Mouse (Mus musculus) forebrain, embryonic 14.5 days (tissue): ENCODE data around the gene Snai1. TPM values are rescaled to one million over a fixed set of nuclear protein-coding genes. Genes with fewer than 3 reads are reported as not detected.

ENCODE experiments used
- ATAC-seq: fragments of 200-750 bp; cut with Nextera tagmentation; 2 replicates; pipeline ENCODE4 v1.8.0; 2017; ENCODE audit warnings: mild to moderate bottlenecking, moderate library complexity
- DNase-seq: peaks from one replicate; pipeline ENCODE4 v3.0.0-alpha.2; 2015; ENCODE audit warnings: low spot score
- H3K27ac ChIP-seq: fragments of 300-500 bp; sonication (generic); 2 replicates; pipeline ENCODE4 v1.5.1; 2014; ENCODE audit warnings: low read depth, mild to moderate bottlenecking, control low read depth, low read length, moderate library complexity
- H3K27me3 ChIP-seq: fragments of 300-500 bp; sonication (generic); replicated peaks from 2 replicates; pipeline ENCODE4 v1.6.1; 2014; ENCODE audit warnings: low read length, control low read depth, mixed read lengths; ENCODE audit not compliant: control insufficient read depth, insufficient read depth
- H3K36me3 ChIP-seq: fragments of 300-500 bp; sonication (generic); 2 replicates; pipeline ENCODE4 v1.6.1; 2014; ENCODE audit warnings: low read length, control low read depth; ENCODE audit not compliant: control insufficient read depth, insufficient read depth
- H3K4me1 ChIP-seq: fragments of 300-500 bp; sonication (generic); 2 replicates; pipeline ENCODE4 v1.6.1; 2014; ENCODE audit warnings: antibody characterized with exemption, low read length, control low read depth; ENCODE audit not compliant: control insufficient read depth, insufficient read depth
- H3K4me2 ChIP-seq: fragments of 300-500 bp; sonication (generic); 2 replicates; pipeline ENCODE4 v1.6.1; 2014; ENCODE audit warnings: mild to moderate bottlenecking, control low read depth, low read length
- H3K4me3 ChIP-seq: fragments of 300-500 bp; sonication (generic); 2 replicates; pipeline ENCODE4 v1.5.1; 2014; ENCODE audit warnings: low read depth, low read length, control low read depth
- H3K9ac ChIP-seq: fragments of 300-500 bp; sonication (generic); 2 replicates; pipeline ENCODE4 v1.6.1; 2014; ENCODE audit warnings: mild to moderate bottlenecking, low read length, control low read depth, moderate library complexity
- H3K9me3 ChIP-seq: fragments of 300-500 bp; sonication (generic); replicated peaks from 2 replicates; pipeline ENCODE4 v1.6.1; 2016; ENCODE audit warnings: low read length, control low read depth, mixed read lengths; ENCODE audit not compliant: control insufficient read depth
- WGBS: fragments of 180-500 bp; shearing (Covaris S2); extraction: QIAGEN DNeasy Blood & Tissue Kit; methylation state at CpG from one replicate; pipeline ENCODE4 v1.1.7; 2014; 5-methylcytosine and 5-hydroxymethylcytosine counted together
- polyA plus RNA-seq: library from polyadenylated mRNA; unstranded; fragments of >200 nt; fragmentation: Nextera tagmentation; extraction: Ambion mirVana; gene quantifications from 2 replicates; pipeline ENCODE4 v1.2.1, GENCODE M21; 2014

The Snai1 gene
- polyA plus RNA-seq, 1 experiment from 2014 or later, result 3.0 TPM

- no peak for DNase-seq
- Histone ChIP-seq H3K9me3 (no peaks in the 10 kb centered on the region), H3K4me3 (no peak overlapping the region), H3K27me3 (no peaks in the 10 kb centered on the region), H3K36me3 (no peaks in the 10 kb centered on the region), H3K9ac (no peak overlapping the region), H3K27ac (no peak overlapping the region), H3K4me1 (no peaks in the 10 kb centered on the region), H3K4me2 (no peak overlapping the region)
- WGBS, result 30% methylated on average over 19 of the region's 19 CpGs
- no peak for ATAC-seq
These were observed 27.7 kb downstream of the Snai1 start for GRCm38 (mm10) chr2:167565682-167566081.

GRCm38 (mm10) chr2:167568112-167568511, 30.1 kb downstream of the Snai1 start:
- H3K4me3 ChIP-seq, result no peak overlapping the region
- WGBS, result 81% methylated on average over 9 of the region's 9 CpGs

DNA sequence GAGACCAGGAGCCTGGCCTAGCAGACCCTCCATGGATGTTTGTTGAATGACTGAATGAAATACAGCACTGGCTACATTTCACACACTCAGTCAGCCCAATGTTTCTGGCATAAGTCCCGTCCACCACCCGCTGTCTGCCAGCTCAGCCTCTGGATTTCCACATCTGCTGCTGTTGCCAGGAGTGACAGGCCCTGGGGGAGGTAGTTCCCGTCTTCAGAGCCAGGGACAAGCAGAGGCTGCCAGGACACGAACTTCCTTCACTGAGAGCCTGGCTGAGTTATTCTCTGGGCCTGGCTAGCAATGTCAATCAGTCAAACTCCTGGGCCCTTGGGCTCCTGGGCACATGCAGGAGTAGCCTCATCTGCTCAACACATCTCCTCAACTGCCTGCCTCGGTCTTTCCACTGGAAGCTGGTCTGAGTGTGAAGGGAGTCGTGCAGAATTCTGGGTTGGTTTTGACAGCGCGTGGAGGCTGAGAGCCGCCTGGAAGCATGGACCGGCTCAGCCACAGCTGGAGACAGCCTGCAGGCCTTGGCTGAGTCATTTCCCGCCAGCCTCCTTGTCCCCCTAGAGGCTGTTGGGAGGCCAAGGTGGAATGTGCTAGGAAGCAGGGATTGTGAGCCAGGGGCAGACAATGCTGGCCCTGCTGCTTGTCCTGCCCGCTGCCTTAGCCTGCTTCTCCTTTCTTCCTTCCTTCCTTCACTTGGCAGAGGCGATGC, 32.1 kb downstream of the Snai1 start:
- H3K27me3 ChIP-seq, result no peaks in the 10 kb centered on the region
- no peaks in the 10 kb centered on the region for H3K9me3 ChIP-seq
- H3K9ac ChIP-seq, result no peak overlapping the region
- no peaks in the 10 kb centered on the region for H3K4me1 ChIP-seq
- no peak overlapping the region for H3K4me3 ChIP-seq
- H3K27ac ChIP-seq, result no peak overlapping the region
- ATAC-seq (no peak), DNase-seq (no peak)
- H3K36me3 ChIP-seq, result no peaks in the 10 kb centered on the region
- 64% methylated on average over 13 of the region's 13 CpGs for WGBS
- H3K4me2 ChIP-seq, result no peak overlapping the region

More at GRCm38 (mm10) chr2:167568112-167568511, 30.1 kb downstream of the Snai1 start:
- H3K9ac ChIP-seq, result no peak overlapping the region
- DNase-seq, result no peak
- H3K4me1 ChIP-seq, result no peaks in the 10 kb centered on the region
- no peaks in the 10 kb centered on the region for H3K27me3 ChIP-seq
- ATAC-seq, result no peak
- H3K36me3 ChIP-seq, result no peaks in the 10 kb centered on the region
- no peak overlapping the region for H3K4me2 ChIP-seq
- H3K9me3 ChIP-seq, result no peaks in the 10 kb centered on the region
- H3K27ac ChIP-seq, result no peak overlapping the region

GRCm38 (mm10) chr2:167570815-167571214, 32.8 kb downstream of the Snai1 start:
- H3K9ac ChIP-seq, result no peak overlapping the region
- ATAC-seq, result no peak

DNA sequence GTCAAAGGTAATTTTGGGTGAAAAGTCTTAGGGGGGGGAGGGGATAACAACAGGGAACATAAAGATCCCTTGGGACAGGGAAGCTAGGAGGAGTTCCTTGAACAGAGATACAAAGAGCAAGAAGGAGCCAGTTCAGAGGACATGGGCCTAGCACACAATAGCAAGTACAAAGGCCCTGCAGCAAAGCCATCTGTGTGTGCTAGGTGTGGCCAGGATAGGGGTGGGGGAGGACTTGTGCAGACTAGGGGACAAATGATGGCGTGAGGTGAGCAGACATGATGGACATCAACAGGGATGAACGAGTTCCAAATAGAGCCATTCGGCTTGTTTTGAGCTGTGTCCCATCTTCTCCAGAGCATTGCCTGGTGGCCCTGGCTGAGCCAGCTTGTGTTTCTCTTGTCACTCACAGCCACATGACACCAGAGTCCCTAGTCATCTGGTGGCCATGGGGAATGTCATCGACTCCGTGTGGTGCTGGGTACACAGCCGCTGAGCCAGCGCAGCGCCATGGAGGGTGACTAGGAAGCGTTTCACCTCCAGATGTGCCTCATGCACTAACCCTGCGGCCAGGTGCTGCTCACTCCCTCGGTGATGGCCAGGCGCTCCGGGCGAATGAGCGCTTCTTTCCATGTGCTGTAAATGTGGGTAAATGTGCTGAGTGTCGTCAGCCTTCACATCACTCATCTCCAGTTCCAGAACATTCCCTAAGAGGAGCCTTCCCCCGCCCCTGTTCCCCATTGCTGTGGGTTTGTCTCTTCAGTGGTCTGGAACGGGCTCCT, 33.6 kb downstream of the Snai1 start:
- no peaks in the 10 kb centered on the region for H3K27me3 ChIP-seq
- H3K9ac ChIP-seq, result no peak overlapping the region
- H3K4me2 ChIP-seq, result no peak overlapping the region
- ATAC-seq, result no peak
- no peaks in the 10 kb centered on the region for H3K36me3 ChIP-seq
- H3K4me1 ChIP-seq, result no peaks in the 10 kb centered on the region
- no peak overlapping the region for H3K4me3 ChIP-seq
- 92% methylated on average over 18 of the region's 18 CpGs for WGBS
- no peaks in the 10 kb centered on the region for H3K9me3 ChIP-seq
- DNase-seq, result no peak
- H3K27ac ChIP-seq, result no peak overlapping the region

More at GRCm38 (mm10) chr2:167570815-167571214, 32.8 kb downstream of the Snai1 start:
- Histone ChIP-seq H3K36me3 (no peaks in the 10 kb centered on the region), H3K27me3 (no peaks in the 10 kb centered on the region), H3K4me1 (no peaks in the 10 kb centered on the region), H3K27ac (no peak overlapping the region), H3K4me3 (no peak overlapping the region), H3K9me3 (no peaks in the 10 kb centered on the region), H3K4me2 (no peak overlapping the region)
- DNase-seq, result no peak
- WGBS, result 85% methylated on average over 6 of the region's 6 CpGs

- no peak overlapping the region for H3K27ac ChIP-seq
- no peak for ATAC-seq
- DNase-seq, result no peak
- no peaks in the 10 kb centered on the region for H3K4me1 ChIP-seq
- no peaks in the 10 kb centered on the region for H3K9me3 ChIP-seq
- H3K36me3 ChIP-seq, result no peaks in the 10 kb centered on the region
- no peak overlapping the region for H3K9ac ChIP-seq
- 66% methylated on average over 9 of the region's 9 CpGs for WGBS
- H3K4me2 ChIP-seq, result no peak overlapping the region
- H3K27me3 ChIP-seq, result no peaks in the 10 kb centered on the region
- no peak overlapping the region for H3K4me3 ChIP-seq
These were observed 36.8 kb downstream of the Snai1 start for GRCm38 (mm10) chr2:167574814-167575213.

GRCm38 (mm10) chr2:167575581-167575980, 37.6 kb downstream of the Snai1 start:
- DNase-seq (no peak), ATAC-seq (no peak)
- no peaks in the 10 kb centered on the region for H3K9me3 ChIP-seq
- no peaks in the 10 kb centered on the region for H3K27me3 ChIP-seq
- H3K36me3 ChIP-seq, result no peaks in the 10 kb centered on the region
- WGBS, result 89% methylated on average over 7 of the region's 7 CpGs
- H3K9ac ChIP-seq, result no peak overlapping the region
- H3K27ac ChIP-seq, result no peak overlapping the region
- no peak overlapping the region for H3K4me2 ChIP-seq
- H3K4me3 ChIP-seq, result no peak overlapping the region
- H3K4me1 ChIP-seq, result no peaks in the 10 kb centered on the region

DNA sequence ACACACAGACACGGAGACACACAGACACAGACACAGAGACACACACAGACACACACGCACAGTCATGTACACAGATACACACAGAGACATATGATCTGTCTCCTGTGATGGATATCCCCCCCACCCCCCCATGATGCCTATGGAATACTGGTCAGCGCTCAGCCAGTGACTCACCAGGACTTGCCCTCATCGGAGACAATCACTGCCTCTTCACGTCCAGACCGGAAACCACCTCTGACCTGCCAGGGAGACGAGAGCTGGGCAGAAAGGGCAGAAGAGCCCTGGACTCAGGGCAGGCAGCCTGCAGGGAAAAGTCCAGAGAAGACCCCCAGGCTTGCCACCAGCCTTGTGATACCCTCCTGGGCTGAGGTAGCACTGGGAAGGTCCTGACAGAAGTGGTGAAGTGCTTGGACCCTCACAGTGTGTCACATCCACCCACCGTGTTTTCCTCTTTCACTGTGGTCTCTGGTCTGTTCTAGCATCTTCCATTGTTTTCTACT, 38.2 kb downstream of the Snai1 start:
- Histone ChIP-seq H3K27ac (no peak overlapping the region), H3K4me2 (no peak overlapping the region), H3K9me3 (no peaks in the 10 kb centered on the region), H3K27me3 (no peaks in the 10 kb centered on the region), H3K4me3 (no peak overlapping the region), H3K36me3 (no peaks in the 10 kb centered on the region), H3K9ac (no peak overlapping the region), H3K4me1 (no peaks in the 10 kb centered on the region)
- DNase-seq (no peak), ATAC-seq (no peak)
- 92% methylated on average over 8 of the region's 8 CpGs for WGBS
